Mouse (Mus musculus) heart, embryonic 10.5 days (tissue): ENCODE measurements around the gene Eif3i. TPM values are rescaled to one million over a fixed set of nuclear protein-coding genes. Genes with fewer than 3 reads are reported as not detected.
"Not testable (repeated sequence)": the region's sequence is repeated elsewhere in the genome, so short reads cannot be mapped to it uniquely, and the experiment has no call there.

Source experiments
- DNase-seq: peaks from one replicate; pipeline ENCODE4 v3.0.0-alpha.2; 2017; ENCODE audit warnings: low spot score
- H3K27ac ChIP-seq: fragments of 300-500 bp; sonication (generic); 2 replicates; pipeline ENCODE4 v1.5.1; 2016; ENCODE audit warnings: mild to moderate bottlenecking
- H3K27me3 ChIP-seq: fragments of 300-500 bp; sonication (generic); 2 replicates; pipeline ENCODE4 v1.6.1; 2016; ENCODE audit warnings: mild to moderate bottlenecking; ENCODE audit not compliant: poor library complexity, insufficient read depth, severe bottlenecking
- H3K36me3 ChIP-seq: fragments of 300-500 bp; sonication (generic); 2 replicates; pipeline ENCODE4 v1.6.1; 2016; ENCODE audit warnings: mild to moderate bottlenecking, moderate library complexity
- H3K4me1 ChIP-seq: fragments of 300-500 bp; sonication (generic); 2 replicates; pipeline ENCODE4 v1.6.1; 2016; ENCODE audit warnings: mild to moderate bottlenecking
- H3K4me3 ChIP-seq: fragments of 300-500 bp; sonication (generic); 2 replicates; pipeline ENCODE4 v1.5.1; 2016; ENCODE audit warnings: mild to moderate bottlenecking, moderate library complexity
- H3K9me3 ChIP-seq: fragments of 300-500 bp; sonication (generic); 2 replicates; pipeline ENCODE4 v1.6.1; 2016; ENCODE audit warnings: mild to moderate bottlenecking, moderate library complexity
- WGBS: fragments of 180-500 bp; shearing (Covaris S2); methylation state at CpG from one replicate; pipeline ENCODE4 v1.1.7; 2016; 5-methylcytosine and 5-hydroxymethylcytosine counted together
- polyA plus RNA-seq: library from polyadenylated mRNA; unstranded; fragments of >200 nt; fragmentation: Nextera tagmentation; extraction: Ambion mirVana; gene quantifications from 2 replicates; pipeline ENCODE4 v1.2.1, GENCODE M21; 2016

Gene Eif3i
- polyA plus RNA-seq, 1 experiment from 2014 or later = 236 TPM

GRCm38 (mm10) chr4:129561184-129561583 is 39.3 kb downstream of the Eif3i start:
- no peak for DNase-seq
- peaks cover 14% of the 10 kb centered on the region for H3K4me1 ChIP-seq
- H3K27ac ChIP-seq = no peak overlapping the region
- H3K9me3 ChIP-seq = no peaks in the 10 kb centered on the region
- H3K36me3 ChIP-seq = no peaks in the 10 kb centered on the region
- no peak overlapping the region for H3K4me3 ChIP-seq
- WGBS = 73% methylated on average over 5 of the region's 5 CpGs
- 0 out of 2 replicates have a peak, but pooled peaks cover 6% of the 10 kb centered on the region for H3K27me3 ChIP-seq

GRCm38 (mm10) chr4:129558321-129558955 is 42.0 kb downstream of the Eif3i start:
- 79% methylated on average over 12 of the region's 12 CpGs for WGBS
- Histone ChIP-seq H3K27me3 (0 out of 2 replicates have a peak, but pooled peaks cover 19% of the 10 kb centered on the region), H3K36me3 (no peaks in the 10 kb centered on the region), H3K9me3 (no peaks in the 10 kb centered on the region), H3K4me1 (peaks cover 24% of the 10 kb centered on the region), H3K4me3 (no peak overlapping the region), H3K27ac (no peak overlapping the region)
- no peak for DNase-seq

- Histone ChIP-seq H3K27ac (peak overlapping the region; percentile 78), H3K4me1 (peaks cover 24% of the 10 kb centered on the region), H3K9me3 (no peaks in the 10 kb centered on the region), H3K4me3 (peak overlapping the region; percentile 61), H3K27me3 (peaks cover 30% of the 10 kb centered on the region; the same call in 1 of the 2 replicates), H3K36me3 (no peaks in the 10 kb centered on the region)
- DNase-seq = no peak
- WGBS = 58% methylated on average over 9 of the region's 9 CpGs
These were observed 43.1 kb downstream of the Eif3i start for GRCm38 (mm10) chr4:129557256-129557808.

- Histone ChIP-seq H3K27ac (peak overlapping the region; percentile 78), H3K9me3 (no peaks in the 10 kb centered on the region), H3K36me3 (no peaks in the 10 kb centered on the region), H3K4me3 (peak overlapping the region; percentile 61), H3K27me3 (peaks cover 30% of the 10 kb centered on the region; the same call in 1 of the 2 replicates), H3K4me1 (peaks cover 24% of the 10 kb centered on the region)
- 7% methylated on average over 33 of the region's 33 CpGs for WGBS
- DNase-seq = peak; percentile 96
These were observed 43.8 kb downstream of the Eif3i start for GRCm38 (mm10) chr4:129556532-129557223.

GRCm38 (mm10) chr4:129555862-129556531 is 44.5 kb downstream of the Eif3i start:
- WGBS = 1% methylated on average over 24 of the region's 24 CpGs
- no peaks in the 10 kb centered on the region for H3K36me3 ChIP-seq
- peaks cover 24% of the 10 kb centered on the region for H3K4me1 ChIP-seq
- peaks cover 30% of the 10 kb centered on the region; the same call in 1 of the 2 replicates for H3K27me3 ChIP-seq
- peak; percentile 78 for DNase-seq
- H3K27ac ChIP-seq = peak overlapping the region; percentile 78
- H3K4me3 ChIP-seq = peak overlapping the region; percentile 61
- no peaks in the 10 kb centered on the region for H3K9me3 ChIP-seq

- Histone ChIP-seq H3K4me1 (peaks cover 25% of the 10 kb centered on the region), H3K9me3 (no peaks in the 10 kb centered on the region), H3K36me3 (no peaks in the 10 kb centered on the region), H3K27me3 (peaks cover 30% of the 10 kb centered on the region; the same call in 1 of the 2 replicates), H3K4me3 (peak overlapping the region; percentile 61), H3K27ac (peak overlapping the region; percentile 78)
- DNase-seq = no peak
- WGBS = 5% methylated on average over 16 of the region's 16 CpGs
These were observed 45.0 kb downstream of the Eif3i start for GRCm38 (mm10) chr4:129555421-129555861.

- H3K27me3 ChIP-seq = peaks cover 30% of the 10 kb centered on the region; the same call in 1 of the 2 replicates
- WGBS = 85% methylated on average over 6 of the region's 6 CpGs
- H3K4me1 ChIP-seq = peaks cover 32% of the 10 kb centered on the region
- not testable (repeated sequence) for H3K9me3 ChIP-seq, H3K36me3 ChIP-seq, H3K27ac ChIP-seq, H3K4me3 ChIP-seq, DNase-seq
These were observed 45.9 kb downstream of the Eif3i start for GRCm38 (mm10) chr4:129554512-129554911.

GRCm38 (mm10) chr4:129550295-129550694 is 50.2 kb downstream of the Eif3i start:
- Histone ChIP-seq H3K4me3 (no peak overlapping the region), H3K4me1 (peaks cover 11% of the 10 kb centered on the region), H3K27me3 (peaks cover 22% of the 10 kb centered on the region; the same call in 1 of the 2 replicates), H3K27ac (0 out of 2 replicates have a peak overlapping the region, but pooled peaks have one; percentile 3), H3K36me3 (no peaks in the 10 kb centered on the region), H3K9me3 (no peaks in the 10 kb centered on the region)
- DNase-seq = no peak
- WGBS = 66% methylated on average over 1 of the region's 1 CpGs

GRCm38 (mm10) chr4:129549306-129549705 is 51.1 kb downstream of the Eif3i start:
- no peak overlapping the region for H3K27ac ChIP-seq
- WGBS = 82% methylated on average over 2 of the region's 2 CpGs
- DNase-seq = no peak

GRCm38 (mm10) chr4:129547631-129548030 is 52.8 kb downstream of the Eif3i start:
- 85% methylated on average over 4 of the region's 4 CpGs for WGBS
- H3K27me3 ChIP-seq, H3K27ac ChIP-seq, H3K4me1 ChIP-seq, H3K9me3 ChIP-seq, H3K36me3 ChIP-seq, H3K4me3 ChIP-seq, DNase-seq: not testable (repeated sequence)

More at GRCm38 (mm10) chr4:129549306-129549705, 51.1 kb downstream of the Eif3i start:
- H3K27me3 ChIP-seq = peaks cover 15% of the 10 kb centered on the region; the same call in 1 of the 2 replicates
- H3K9me3 ChIP-seq = no peaks in the 10 kb centered on the region
- no peak overlapping the region for H3K4me3 ChIP-seq
- no peaks in the 10 kb centered on the region for H3K36me3 ChIP-seq
- peaks cover 9% of the 10 kb centered on the region for H3K4me1 ChIP-seq

GRCm38 (mm10) chr4:129544106-129544505 is 56.3 kb downstream of the Eif3i start:
- H3K4me3 ChIP-seq = no peak overlapping the region
- 83% methylated on average over 4 of the region's 4 CpGs for WGBS
- no peak for DNase-seq

GRCm38 (mm10) chr4:129542592-129543141 is 57.8 kb downstream of the Eif3i start, which contains the start of gene Hdac1:
Hdac1 (minus strand) TSS chr4:129542713.
- 1% methylated on average over 46 of the region's 46 CpGs for WGBS
- peak; percentile 99 for DNase-seq
- H3K27ac ChIP-seq = peak within 1 kb of the TSS; percentile 94
- no peaks in the 10 kb centered on the region for H3K27me3 ChIP-seq
- no peaks in the 10 kb centered on the region for H3K9me3 ChIP-seq
- H3K4me3 ChIP-seq = peak within 1 kb of the TSS; percentile 79
- H3K36me3 ChIP-seq = peaks cover 32% of the 10 kb centered on the region
- H3K4me1 ChIP-seq = peaks cover 14% of the 10 kb centered on the region

More at GRCm38 (mm10) chr4:129544106-129544505, 56.3 kb downstream of the Eif3i start:
- Histone ChIP-seq H3K9me3 (no peaks in the 10 kb centered on the region), H3K27ac (no peak overlapping the region), H3K27me3 (no peaks in the 10 kb centered on the region), H3K4me1 (peaks cover 14% of the 10 kb centered on the region), H3K36me3 (peaks cover 19% of the 10 kb centered on the region)
